Mouse (Mus musculus) MEL (cell line): Measurements from ENCODE around the gene Zfp202.

Experiments
- JUND ChIP-seq: IDR thresholded peaks from 2 replicates; pipeline ENCODE4 v1.6.1; 2011; ENCODE audit warnings: low read depth, mild to moderate bottlenecking, improper control_type of control experiment, low read length
- MAZ ChIP-seq: IDR thresholded peaks from 2 replicates; pipeline ENCODE4 v1.6.1; 2012; ENCODE audit warnings: low read depth, mild to moderate bottlenecking, inconsistent platforms, low read length, improper control_type of control experiment
- MYC ChIP-seq: IDR thresholded peaks from 2 replicates; pipeline ENCODE4 v1.6.1; 2011; ENCODE audit warnings: low read depth, mild to moderate bottlenecking, low read length, improper control_type of control experiment, moderate library complexity
- NELFE ChIP-seq: IDR thresholded peaks from 2 replicates; pipeline ENCODE4 v1.6.1; 2011; ENCODE audit warnings: low read depth, low read length, improper control_type of control experiment
- RCOR1 ChIP-seq: IDR thresholded peaks from 2 replicates; pipeline ENCODE4 v1.6.1; 2012; ENCODE audit warnings: low read depth, mild to moderate bottlenecking, inconsistent platforms, low read length, improper control_type of control experiment
- SMC3 ChIP-seq: IDR thresholded peaks from 2 replicates; pipeline ENCODE4 v1.6.1; 2011; ENCODE audit warnings: low read depth, low read length, improper control_type of control experiment
- USF1 ChIP-seq: IDR thresholded peaks from 2 replicates; pipeline ENCODE4 v1.6.1; 2014; ENCODE audit warnings: low read depth, mild to moderate bottlenecking, inconsistent platforms, low read length, improper control_type of control experiment, moderate library complexity
- ZC3H11A ChIP-seq: IDR thresholded peaks from 2 replicates; pipeline ENCODE4 v1.6.1; 2012; ENCODE audit warnings: low read depth, mild to moderate bottlenecking, inconsistent platforms, low read length, improper control_type of control experiment

DNA sequence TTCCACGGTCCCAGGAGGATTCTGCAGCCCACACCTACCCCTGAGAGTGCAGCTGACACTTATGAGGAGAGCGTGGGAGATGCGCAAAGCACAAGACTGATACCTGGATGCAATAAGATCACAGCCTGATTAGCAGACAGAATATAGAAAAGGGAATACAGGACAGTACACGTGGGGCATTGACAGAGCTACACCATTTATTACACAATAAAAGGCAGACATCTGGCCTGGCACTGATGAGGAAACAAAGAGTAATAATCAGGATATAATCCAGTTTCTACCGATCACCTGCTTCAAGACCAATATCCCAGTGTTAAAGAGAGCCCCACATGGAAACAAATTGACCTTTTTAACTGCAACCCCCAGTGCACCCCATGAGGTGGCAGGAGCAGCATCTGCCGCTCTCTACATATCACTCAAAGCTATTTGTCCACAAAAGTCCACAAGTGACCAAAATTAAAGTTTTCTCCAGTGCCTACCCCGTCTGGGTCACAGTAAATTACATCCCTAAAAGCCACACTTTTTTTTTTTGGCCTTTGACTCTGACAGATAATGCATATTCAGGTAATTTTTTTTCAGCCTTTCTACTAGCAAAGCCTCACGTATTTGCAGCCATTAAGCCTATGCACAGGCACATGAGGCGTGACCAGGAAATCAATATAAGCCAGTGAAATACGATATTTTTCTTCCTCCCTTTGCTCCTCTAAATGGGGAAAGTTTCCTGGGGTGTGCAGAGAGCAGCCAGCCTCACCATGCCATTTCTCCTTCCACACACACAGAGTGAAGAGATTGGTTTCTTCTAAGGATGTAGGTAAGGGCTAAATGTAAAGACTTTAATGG, 42.3 kb downstream of the Zfp202 start:
- TF ChIP-seq RCOR1 (no peak), MYC (no peak), NELFE (no peak), SMC3 (no peak), ZC3H11A (no peak), MAZ (no peak), USF1 (no peak), JUND (no peak)
